Mouse (Mus musculus) cortical plate, adult 2 months (tissue): ENCODE measurements around the gene Agpat3.

ENCODE experiments used
- CTCF ChIP-seq: fragments of 200-500 bp; IDR thresholded peaks from 2 replicates; pipeline ENCODE4 v1.5.1; 2011; ENCODE audit warnings: mild to moderate bottlenecking, control low read depth, low read length; ENCODE audit not compliant: insufficient read depth; ENCODE audit errors: extremely low read depth
- POLR2A ChIP-seq: fragments of 200-500 bp; IDR thresholded peaks from 2 replicates; pipeline ENCODE4 v1.6.1; 2011; ENCODE audit warnings: mild to moderate bottlenecking, low read length, control low read depth; ENCODE audit not compliant: insufficient read depth; ENCODE audit errors: extremely low read depth

GRCm38 (mm10) chr10:78245225-78245547, 107.1 kb downstream of the Agpat3 start:
- TF ChIP-seq CTCF (no peak), POLR2A (no peak)
